Mouse (Mus musculus) layer of hippocampus, postnatal 36 days (tissue): ENCODE results near the gene Olfr129. TPM values are rescaled to one million over a fixed set of nuclear protein-coding genes. Genes with fewer than 3 reads are reported as not detected.

Experiments used
- DNase-seq, 2 experiments: peaks; one replicate each; pipeline ENCODE4 v3.0.0; 2022
- total RNA-seq, 2 experiments: library from RNA; stranded (reverse); gene quantifications; 2 replicates each; pipeline ENCODE4 v1.2.3; 2021

Olfr129 gene
- total RNA-seq, result not detected

GRCm38 (mm10) chr17:38059979-38060378 lies at the start of gene Olfr129:
Gene Olfr129 (minus strand): TSS chr17:38060079.
- no peak for DNase-seq

- DNase-seq, result no peak
These were observed 28.7 kb upstream of the Olfr129 start, which contains the start of gene Olfr131 for GRCm38 (mm10) chr17:38088593-38088992. Gene Olfr131 (minus strand): TSS chr17:38088693.

- DNase-seq, result no peak
These were observed 22.5 kb upstream of the Olfr129 start for GRCm38 (mm10) chr17:38082364-38082763.

- DNase-seq, result no peak
These were observed 3.7 kb upstream of the Olfr129 start, which contains the start of gene Olfr130 for GRCm38 (mm10) chr17:38063621-38064020. Gene Olfr130 (plus strand): TSS chr17:38063921.

- no peak for DNase-seq
These were observed 33.6 kb downstream of the Olfr129 start for GRCm38 (mm10) chr17:38026297-38026696.

- DNase-seq, result no peak
These were observed 43.5 kb downstream of the Olfr129 start for GRCm38 (mm10) chr17:38016341-38016740.

GRCm38 (mm10) chr17:38004996-38005395 lies 54.9 kb downstream of the Olfr129 start:
- no peak for DNase-seq

Other genes with a start within 250 kb of the Olfr129 start
- gene Olfr125, start 227.1 kb downstream of the Olfr129 start, total RNA-seq, result not detected
- gene Olfr126, start 212.6 kb downstream of the Olfr129 start, total RNA-seq, result not detected
- gene Olfr127, start 159.6 kb downstream of the Olfr129 start, total RNA-seq, result not detected
- not detected for gene Olfr128, start 139.5 kb downstream of the Olfr129 start, total RNA-seq
- gene Olfr761, start 107.0 kb downstream of the Olfr129 start, total RNA-seq, result not detected
- not detected for gene Olfr130, start 3.8 kb upstream of the Olfr129 start, total RNA-seq
- not detected for gene Olfr131, start 28.6 kb upstream of the Olfr129 start, total RNA-seq
- gene Olfr132, start 74.4 kb upstream of the Olfr129 start, total RNA-seq, result not detected
- not detected for gene Olfr133, start 85.2 kb upstream of the Olfr129 start, total RNA-seq
- not detected for gene Olfr134, start 111.3 kb upstream of the Olfr129 start, total RNA-seq
- not detected for gene Olfr135, start 144.3 kb upstream of the Olfr129 start, total RNA-seq
- not detected for gene Olfr138, start 201.0 kb upstream of the Olfr129 start, total RNA-seq
- gene Olfr137, start 247.5 kb upstream of the Olfr129 start, total RNA-seq, result not detected